In the genomic region with DNA sequence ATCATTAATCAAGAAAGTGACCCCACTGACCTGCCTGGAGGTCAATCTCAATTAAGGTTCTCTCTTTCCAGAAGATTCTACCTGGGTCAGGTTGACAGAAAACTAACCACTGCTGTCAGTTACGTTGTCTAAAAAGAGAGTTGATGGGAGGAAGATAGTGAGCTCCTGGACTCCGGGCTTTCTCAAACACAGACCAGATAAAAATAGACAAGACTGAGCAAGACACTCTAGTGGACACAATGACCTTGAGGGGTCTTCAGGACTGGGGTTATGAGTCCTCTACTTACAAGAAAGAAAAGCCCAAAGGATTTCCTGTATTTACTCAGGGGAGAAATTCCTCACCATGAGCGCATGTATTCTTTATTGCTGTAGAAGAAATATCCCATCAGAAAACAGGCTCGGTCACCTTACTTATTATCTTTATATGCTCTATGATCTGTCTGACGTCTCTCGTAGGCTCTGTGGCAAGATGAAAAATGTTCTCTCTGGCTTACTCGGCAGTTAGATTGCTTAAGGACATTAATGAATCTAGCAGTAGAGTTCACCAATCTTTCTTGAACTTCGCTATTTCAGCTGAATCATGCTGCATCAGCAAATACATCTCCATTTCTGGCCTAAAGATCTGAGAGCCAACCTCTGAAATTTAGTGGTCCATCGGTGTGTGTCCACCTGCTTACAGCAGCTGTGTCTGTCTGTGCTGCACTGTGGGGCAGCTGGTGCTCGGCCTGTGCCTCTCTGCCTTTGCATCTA, we compare ENCODE assay signal across 18 mouse cellular contexts. TPM values are rescaled to one million over a fixed set of nuclear protein-coding genes. Genes with fewer than 3 reads are reported as not detected.
DNase-seq lines count a peak whose midpoint lies in the region; ATAC-seq and TF ChIP-seq lines count a peak whose summit lies in the region.
"Had no signal": no experiment of that assay in that cellular context is flagged by ENCODE, and none has a peak within 500 bp of the region (broad histone marks: within the 10 kb centered on the region; RNA-seq: fewer than 3 reads in every experiment).

No protein-coding gene starts in this region.

- no peaks in the 10 kb centered on the region for H3K27me3 ChIP-seq in heart, embryonic 16.5 days (ENCODE audit: control insufficient read depth, insufficient read depth, low read length)
- H3K27me3 ChIP-seq: forebrain, embryonic 15.5 days; intestine, embryonic 15.5 days had no signal

- H3K9ac ChIP-seq in heart, embryonic 16.5 days (ENCODE audit: low read length): no peak overlapping the region
- H3K9ac ChIP-seq: embryonic facial prominence, embryonic 12.5 days; forebrain, embryonic 15.5 days; hindbrain, embryonic 13.5 days; intestine, embryonic 15.5 days had no signal

- intact Hi-C loops in gastrocnemius, adult 2 months (cut with DNase I): loop anchor here (1.0 to 5.0 kb wide), 2 partner anchors 40 to 67 kb away; no protein-coding TSS in a partner anchor
- intact Hi-C loops in heart, postnatal 25 days (cut with DNase I): no loop called here
- intact Hi-C loops in left cerebral cortex, postnatal 14 days (cut with DNase I): loop anchor here (5.0 kb wide), 1 partner anchor 305 kb away; no protein-coding TSS in a partner anchor

- no peak for ATAC-seq in heart, embryonic 16.5 days (replicated peaks; ENCODE audit: extremely low read depth, insufficient read depth, low FRiP score)
- ATAC-seq: forebrain, embryonic 15.5 days; intestine, embryonic 15.5 days had no signal

- TF ChIP-seq CTCF in gastrocnemius, adult 2 months (IDR thresholded peaks at IDR 0.05): no peak

- H3K36me3 ChIP-seq in heart, embryonic 16.5 days (ENCODE audit: control insufficient read depth, insufficient read depth): no peaks in the 10 kb centered on the region
- H3K36me3 ChIP-seq: embryonic facial prominence, embryonic 12.5 days; forebrain, embryonic 15.5 days; G1E; hindbrain, embryonic 13.5 days; intestine, embryonic 15.5 days had no signal

- H3K4me3 ChIP-seq in gastrocnemius, adult 2 months: no peak overlapping the region
- H3K4me3 ChIP-seq in heart, embryonic 16.5 days (ENCODE audit: low read length): no peak overlapping the region
- H3K4me3 ChIP-seq: embryonic facial prominence, embryonic 12.5 days; forebrain, embryonic 15.5 days; hindbrain, embryonic 13.5 days; intestine, embryonic 15.5 days had no signal

- H3K9me3 ChIP-seq in heart, embryonic 16.5 days (replicated peaks; ENCODE audit: control insufficient read depth, low read length): no peaks in the 10 kb centered on the region
- H3K9me3 ChIP-seq: embryonic facial prominence, embryonic 12.5 days; forebrain, embryonic 15.5 days; G1E; hindbrain, embryonic 13.5 days; intestine, embryonic 15.5 days had no signal

- no peak for DNase-seq in gastrocnemius, adult 2 months
- no peak for DNase-seq in gastrocnemius, postnatal 10 days
- no peak for DNase-seq in heart, postnatal 25 days (ENCODE audit: low spot score)
- peak; percentile 59 for DNase-seq in adipocyte (ENCODE audit: low spot score)
- DNase-seq in left cerebral cortex, postnatal 14 days (ENCODE audit: low spot score in 2 of 2): no peak
- DNase-seq in spleen, postnatal 36 days (ENCODE audit: low spot score in 2 of 2): no peak
- DNase-seq: adrenal gland, postnatal 25 days; cerebellum, adult 11 months; gastrocnemius, postnatal 14 days had no signal

- 68% methylated on average over 10 of the region's 10 CpGs for WGBS in heart, embryonic 16.5 days

- H3K4me1 ChIP-seq in heart, embryonic 16.5 days (ENCODE audit: control insufficient read depth, insufficient read depth, low read length): peaks cover 22% of the 10 kb centered on the region

- no peak overlapping the region for H3K4me2 ChIP-seq in heart, embryonic 16.5 days (ENCODE audit: low read depth, low read length)
- H3K4me2 ChIP-seq: embryonic facial prominence, embryonic 12.5 days; forebrain, embryonic 15.5 days; heart, embryonic 11.5 days; hindbrain, embryonic 13.5 days; intestine, embryonic 15.5 days had no signal

- peak overlapping the region; percentile 38 for H3K27ac ChIP-seq in gastrocnemius, adult 2 months
- H3K27ac ChIP-seq in heart, embryonic 16.5 days (ENCODE audit: low read length): peak overlapping the region; percentile 23; the same call in 1 of the 2 replicates
- H3K27ac ChIP-seq: embryonic facial prominence, embryonic 12.5 days; forebrain, embryonic 15.5 days; hindbrain, embryonic 13.5 days; intestine, embryonic 15.5 days had no signal

RNA-seq across cellular contexts. Expression of a gene that starts 5.2 kb away (rescaled TPM):
- total RNA-seq in gastrocnemius, adult 2 months (2021): 10 to 100 TPM in 1 of 2 experiments, 1 to 10 TPM in 1; 7.6 to 12.7 TPM
- total RNA-seq in gastrocnemius, postnatal 10 days (2021): 10 to 100 TPM; 37.4 to 43.2 TPM
- polyA plus RNA-seq in heart, embryonic 16.5 days (2015; fragmentation: Nextera tagmentation; extraction: Ambion mirVana): 97.4 and 97.5 TPM in 2 replicates
- 10 to 100 TPM; 22.8 to 26.4 TPM for total RNA-seq in heart, postnatal 25 days (2021)
- 10 to 100 TPM; 19.0 to 21.1 TPM for total RNA-seq in left cerebral cortex, postnatal 14 days (2021)
- total RNA-seq: G1E had no signal
- polyA plus RNA-seq: G1E had no signal

RNA-seq across cellular contexts. Expression of a gene that starts 51.3 kb away (rescaled TPM):
- not detected for total RNA-seq in gastrocnemius, adult 2 months (2021)
- not detected for total RNA-seq in gastrocnemius, postnatal 10 days (2021)
- not detected in 2 replicates for polyA plus RNA-seq in heart, embryonic 16.5 days (2015; fragmentation: Nextera tagmentation; extraction: Ambion mirVana)
- not detected for total RNA-seq in heart, postnatal 25 days (2021)
- total RNA-seq in left cerebral cortex, postnatal 14 days (2021): 10 to 100 TPM; 56.6 to 62.4 TPM
- total RNA-seq: adrenal gland, postnatal 25 days; gastrocnemius, postnatal 14 days; heart, postnatal 10 days; hematopoietic stem cell, adult 5-6 weeks had no signal
- polyA plus RNA-seq: G1E had no signal

Comparison
In these comparisons a context has a peak if more than half of its experiments do, and no peak if none do; other contexts are left out.
1. RNA of a gene that starts 51.3 kb away (total RNA-seq): 56.6 to 62.4 TPM in left cerebral cortex, postnatal 14 days; not detected in gastrocnemius, postnatal 10 days, not detected in gastrocnemius, adult 2 months and not detected in heart, postnatal 25 days; every median in the first group is over 10 times any median in the second.